Mouse (Mus musculus): ENCODE data around the gene Cdc42ep1.

GRCm38 (mm10) chr15:78848467-78848866, 6.0 kb downstream of the Cdc42ep1 start:
- TF ChIP-seq EP300 (IDR thresholded peaks at IDR 0.05; ENCODE audit: low read depth in 1 of 2, low read length in 2 of 2) (no peak), TBP (IDR thresholded peaks at IDR 0.05; ENCODE audit: low read depth, low read length) (no peak), CTCF (IDR thresholded peaks at IDR 0.05 in 2 of 3, conservative IDR thresholded peaks at IDR 0.05 in 1 of 3; ENCODE audit: control insufficient read depth in 1 of 3, insufficient read depth in 1 of 3, low read depth in 2 of 3, low read length in 3 of 3, poor library complexity in 1 of 3, severe bottlenecking in 1 of 3) (peak; percentile 82 to 92 (median 92)), USF1 (IDR thresholded peaks at IDR 0.05; ENCODE audit: low read depth, low read length) (no peak), MAX (IDR thresholded peaks at IDR 0.05; ENCODE audit: low read length) (no peak), POLR2A (IDR thresholded peaks at IDR 0.05; ENCODE audit: control insufficient read depth in 1 of 2, insufficient read depth in 1 of 2, low read depth in 1 of 2, low read length in 2 of 2, poor library complexity in 1 of 2) (no peak), CHD2 (IDR thresholded peaks at IDR 0.05; ENCODE audit: low read length) (no peak)

Data from MEL (cell line).